Mouse (Mus musculus) G1E (cell line): ENCODE results near the gene Calm1. TPM values are rescaled to one million over a fixed set of nuclear protein-coding genes. Genes with fewer than 3 reads are reported as not detected.

Experiments used
- ATAC-seq: 2 replicates; pipeline ENCODE4 v1.8.0; 2016; ENCODE audit warnings: mild to moderate bottlenecking; ENCODE audit not compliant: insufficient number of reproducible peaks, poor library complexity, low FRiP score, severe bottlenecking; ENCODE audit errors: extremely low read depth
- DNase-seq: peaks from one replicate; pipeline ENCODE4 v3.0.0; 2012; ENCODE audit warnings: low spot score
- H3K27me3 ChIP-seq: 2 replicates; pipeline ENCODE4 v1.6.1; 2012; ENCODE audit warnings: mild to moderate bottlenecking, low read length, inconsistent platforms; ENCODE audit not compliant: insufficient read depth
- H3K36me3 ChIP-seq: replicated peaks from 2 replicates; pipeline ENCODE3; 2012; ENCODE audit warnings: mild to moderate bottlenecking, inconsistent platforms
- H3K4me1 ChIP-seq: 2 replicates; pipeline ENCODE4 v1.6.1; 2012; ENCODE audit warnings: low read depth, low read length, inconsistent platforms, mixed read lengths; ENCODE audit not compliant: insufficient read depth
- H3K4me3 ChIP-seq: 2 replicates; pipeline ENCODE4 v1.5.1; 2012; ENCODE audit warnings: low read depth, mild to moderate bottlenecking, inconsistent platforms, low read length, moderate library complexity, mixed read lengths
- H3K9me3 ChIP-seq: replicated peaks from 2 replicates; pipeline ENCODE4 v1.6.1; 2012; ENCODE audit warnings: inconsistent platforms
- CTCF ChIP-seq: IDR thresholded peaks from 2 replicates; pipeline ENCODE4 v1.5.1; 2012; ENCODE audit warnings: low read depth, low read length, inconsistent platforms, mixed read lengths
- GATA1 ChIP-seq: IDR thresholded peaks from 2 replicates; pipeline ENCODE4 v1.6.1; 2012; ENCODE audit warnings: borderline replicate concordance, low read length, inconsistent platforms, mixed read lengths
- GATA2 ChIP-seq: IDR thresholded peaks from 2 replicates; pipeline ENCODE4 v1.6.1; 2012; ENCODE audit warnings: low read depth, low read length, inconsistent platforms, borderline replicate concordance
- POLR2AphosphoS5 ChIP-seq: IDR thresholded peaks from 2 replicates; pipeline ENCODE4 v1.6.1; 2012; ENCODE audit warnings: low read depth, low read length, inconsistent platforms; ENCODE audit not compliant: insufficient replicate concordance
- TAL1 ChIP-seq: conservative IDR thresholded peaks from 2 replicates; pipeline ENCODE4 v1.6.1; 2012; ENCODE audit warnings: low read depth, low read length, inconsistent platforms, mixed read lengths
- polyA plus RNA-seq: library from polyadenylated mRNA; stranded (reverse); fragments of >175 nt; gene quantifications from 2 replicates; pipeline ENCODE4 v1.2.3, GENCODE M21; 2012
- total RNA-seq, 2 experiments: library from RNA; stranded (forward) in 1 of 2; stranded (reverse) in 1 of 2; fragments of 200-1000 nt in 1 of 2; fragments of >200 nt in 1 of 2; fragmentation: Nextera tagmentation in 1 of 2; gene quantifications; 2 replicates each; pipeline ENCODE4 v1.2.3; 2014 to 2017

Calm1 gene
- total and polyA plus RNA-seq, 3 experiments: 749 to 1,086 (median 853) TPM

GRCm38 (mm10) chr12:100209701-100210478, 10.7 kb downstream of the Calm1 start:
- no peak; the same call in 1 of the 2 replicates for TF ChIP-seq POLR2AphosphoS5
- TF ChIP-seq TAL1: no peak
- TF ChIP-seq GATA1: no peak
- TF ChIP-seq CTCF: no peak
- no peak for TF ChIP-seq GATA2
- Histone ChIP-seq H3K9me3 (peaks cover 10% of the 10 kb centered on the region), H3K27me3 (no peaks in the 10 kb centered on the region), H3K36me3 (peaks cover 54% of the 10 kb centered on the region), H3K4me1 (peaks cover 68% of the 10 kb centered on the region), H3K4me3 (no peak overlapping the region)
- no peak for ATAC-seq
- no peak for DNase-seq

GRCm38 (mm10) chr12:100210973-100211372, 11.7 kb downstream of the Calm1 start:
- no peaks in the 10 kb centered on the region for H3K27me3 ChIP-seq
- peaks cover 62% of the 10 kb centered on the region for H3K4me1 ChIP-seq
- H3K36me3 ChIP-seq: peaks cover 44% of the 10 kb centered on the region
- TF ChIP-seq CTCF (no peak), GATA2 (no peak), POLR2AphosphoS5 (no peak)
- peak overlapping the region; percentile 32; the same call in 1 of the 2 replicates for H3K4me3 ChIP-seq
- ATAC-seq: peak; percentile 62
- peaks cover 16% of the 10 kb centered on the region for H3K9me3 ChIP-seq
- peak; percentile 71 for DNase-seq

- H3K9me3 ChIP-seq: peaks cover 16% of the 10 kb centered on the region
- peaks cover 37% of the 10 kb centered on the region for H3K36me3 ChIP-seq
- TF ChIP-seq GATA1 (no peak), CTCF (no peak), POLR2AphosphoS5 (no peak), GATA2 (no peak), TAL1 (no peak)
- DNase-seq: no peak
- no peaks in the 10 kb centered on the region for H3K27me3 ChIP-seq
- peaks cover 60% of the 10 kb centered on the region for H3K4me1 ChIP-seq
- H3K4me3 ChIP-seq: peak overlapping the region; percentile 1; the same call in 1 of the 2 replicates
- no peak for ATAC-seq
Measured at GRCm38 (mm10) chr12:100211453-100212185, 12.4 kb downstream of the Calm1 start.

- Histone ChIP-seq H3K4me3 (no peak overlapping the region; the same call in 1 of the 2 replicates), H3K36me3 (peaks cover 29% of the 10 kb centered on the region), H3K4me1 (peaks cover 55% of the 10 kb centered on the region), H3K27me3 (no peaks in the 10 kb centered on the region), H3K9me3 (peaks cover 16% of the 10 kb centered on the region)
- DNase-seq (peak; percentile 95), ATAC-seq (peak; percentile 90)
- no peak for TF ChIP-seq GATA1
- peak; percentile 14; the same call in 1 of the 2 replicates for TF ChIP-seq GATA2
- no peak for TF ChIP-seq CTCF
- TF ChIP-seq TAL1: peak; percentile 99
Measured at GRCm38 (mm10) chr12:100212397-100212796, 13.2 kb downstream of the Calm1 start.

DNA sequence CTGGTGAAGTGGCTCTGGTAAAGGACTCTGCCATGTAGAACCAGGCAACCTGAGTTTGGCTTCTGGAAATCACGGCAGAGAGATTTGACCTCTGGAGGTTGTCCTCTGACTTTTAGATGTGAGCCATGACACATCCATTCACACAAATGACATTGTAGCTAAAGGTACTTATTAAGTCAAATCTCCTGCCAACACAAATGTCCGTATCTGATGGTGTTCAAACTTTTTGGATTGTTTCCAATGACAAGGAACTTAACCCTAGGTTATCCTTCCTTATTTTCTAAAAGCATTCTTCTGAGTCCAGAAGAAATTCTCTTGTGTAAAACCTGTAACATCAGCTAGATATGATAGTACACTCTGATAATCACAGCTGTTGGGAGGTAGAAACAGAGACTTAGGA, 13.9 kb downstream of the Calm1 start:
- no peak for TF ChIP-seq TAL1
- TF ChIP-seq GATA1: no peak
- TF ChIP-seq GATA2: no peak
- no peak for TF ChIP-seq POLR2AphosphoS5
- no peak for TF ChIP-seq CTCF
- no peak for DNase-seq

GRCm38 (mm10) chr12:100214156-100214555, 14.9 kb downstream of the Calm1 start:
- no peak for DNase-seq
- Histone ChIP-seq H3K36me3 (peaks cover 12% of the 10 kb centered on the region), H3K27me3 (no peaks in the 10 kb centered on the region), H3K4me3 (no peak overlapping the region), H3K9me3 (peaks cover 16% of the 10 kb centered on the region), H3K4me1 (peaks cover 40% of the 10 kb centered on the region)
- no peak for TF ChIP-seq GATA1
- TF ChIP-seq TAL1: no peak
- TF ChIP-seq CTCF: no peak
- no peak for TF ChIP-seq POLR2AphosphoS5
- TF ChIP-seq GATA2: no peak
- ATAC-seq: no peak

More for the DNA sequence above, 13.9 kb downstream of the Calm1 start:
- H3K27me3 ChIP-seq: no peaks in the 10 kb centered on the region
- H3K9me3 ChIP-seq: peaks cover 16% of the 10 kb centered on the region
- H3K4me3 ChIP-seq: no peak overlapping the region; the same call in 1 of the 2 replicates
- peaks cover 22% of the 10 kb centered on the region for H3K36me3 ChIP-seq
- no peak for ATAC-seq
- H3K4me1 ChIP-seq: peaks cover 48% of the 10 kb centered on the region
